Mouse (Mus musculus) forebrain, embryonic 11.5 days (tissue): ENCODE data around the gene Glb1. TPM values are rescaled to one million over a fixed set of nuclear protein-coding genes. Genes with fewer than 3 reads are reported as not detected.

ENCODE experiments used
- ATAC-seq: fragments of 200-750 bp; cut with Nextera tagmentation; replicated peaks from 2 replicates; pipeline ENCODE4 v1.8.0; 2017; ENCODE audit warnings: moderate TSS enrichment; ENCODE audit not compliant: low FRiP score
- DNase-seq: peaks from one replicate; pipeline ENCODE4 v3.0.0-alpha.2; 2017; ENCODE audit warnings: low spot score
- H3K27ac ChIP-seq: fragments of 300-500 bp; sonication (generic); 2 replicates; pipeline ENCODE4 v1.5.1; 2014; ENCODE audit warnings: low read depth, low read length
- H3K27me3 ChIP-seq: fragments of 300-500 bp; sonication (generic); 2 replicates; pipeline ENCODE4 v1.6.1; 2014; ENCODE audit warnings: mild to moderate bottlenecking, low read length, mixed read lengths; ENCODE audit not compliant: control insufficient read depth, insufficient read depth
- H3K36me3 ChIP-seq: fragments of 300-500 bp; sonication (generic); 2 replicates; pipeline ENCODE4 v1.6.1; 2014; ENCODE audit warnings: mild to moderate bottlenecking, low read length, moderate library complexity, mixed read lengths; ENCODE audit not compliant: control insufficient read depth, insufficient read depth
- H3K4me1 ChIP-seq: fragments of 300-500 bp; sonication (generic); replicated peaks from 2 replicates; pipeline ENCODE4 v1.6.1; 2014; ENCODE audit warnings: low read length, mixed read lengths; ENCODE audit not compliant: control insufficient read depth, insufficient read depth
- H3K4me2 ChIP-seq: fragments of 300-500 bp; sonication (generic); 2 replicates; pipeline ENCODE4 v1.6.1; 2014; ENCODE audit warnings: low read depth, mild to moderate bottlenecking, low read length, moderate library complexity, mixed read lengths; ENCODE audit not compliant: severe bottlenecking
- H3K4me3 ChIP-seq: fragments of 300-500 bp; sonication (generic); 2 replicates; pipeline ENCODE4 v1.5.1; 2014; ENCODE audit warnings: low read depth, low read length
- H3K9ac ChIP-seq: fragments of 300-500 bp; sonication (generic); 2 replicates; pipeline ENCODE4 v1.6.1; 2014; ENCODE audit warnings: low read length
- H3K9me3 ChIP-seq: fragments of 300-500 bp; sonication (generic); 2 replicates; pipeline ENCODE4 v1.6.1; 2016; ENCODE audit warnings: low read length, mixed read lengths; ENCODE audit not compliant: control insufficient read depth
- WGBS: fragments of 180-500 bp; shearing (Covaris S2); extraction: QIAGEN DNeasy Blood & Tissue Kit; methylation state at CpG from one replicate; pipeline ENCODE4 v1.1.7; 2014; 5-methylcytosine and 5-hydroxymethylcytosine counted together
- polyA plus RNA-seq: library from polyadenylated mRNA; unstranded; fragments of >200 nt; fragmentation: Nextera tagmentation; extraction: Ambion mirVana; gene quantifications from 2 replicates; pipeline ENCODE4 v1.2.1, GENCODE M21; 2014

The Glb1 gene
- polyA plus RNA-seq, 1 experiment from 2014 or later, result 21.6 TPM

DNA sequence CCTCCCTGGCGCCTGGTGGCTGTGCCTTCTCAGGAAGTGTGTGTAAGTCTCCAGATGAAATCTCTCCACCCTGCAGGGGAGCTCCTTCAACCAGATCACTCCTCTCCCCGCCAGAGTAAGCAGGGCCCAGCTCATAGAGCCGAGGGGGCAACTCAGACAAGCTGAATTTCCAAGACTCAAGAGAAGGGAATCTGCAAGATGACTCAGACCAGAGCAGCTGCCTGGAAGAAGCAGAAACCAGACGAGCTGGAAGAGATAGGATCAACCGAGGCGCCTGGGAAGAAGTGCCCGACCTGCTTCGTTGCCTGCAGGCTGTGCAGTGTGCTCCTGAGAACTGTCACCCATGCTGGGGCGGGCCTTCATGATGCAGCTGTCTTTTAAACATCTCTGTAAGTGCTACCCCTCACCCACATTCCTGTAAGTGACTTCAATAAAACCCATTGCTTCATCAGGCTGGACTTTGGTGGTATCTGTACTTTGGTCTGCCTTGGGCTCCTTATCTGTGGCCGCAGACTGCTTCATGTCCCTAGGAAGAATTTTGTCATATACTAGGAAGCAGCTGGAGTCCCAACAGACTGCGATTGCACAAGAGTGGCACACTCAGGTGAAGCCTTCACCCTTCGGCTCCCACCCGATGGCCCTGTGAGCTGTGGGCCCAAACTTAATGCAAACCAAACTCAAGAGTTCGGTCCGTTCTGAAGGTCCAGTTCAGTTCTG is 102.0 kb downstream of the Glb1 start:
- no peaks in the 10 kb centered on the region for H3K9me3 ChIP-seq
- DNase-seq (no peak), ATAC-seq (no peak)
- H3K27me3 ChIP-seq, result no peaks in the 10 kb centered on the region
- WGBS, result 71% methylated on average over 15 of the region's 15 CpGs
- no peak overlapping the region for H3K4me3 ChIP-seq
- no peak overlapping the region for H3K9ac ChIP-seq
- no peaks in the 10 kb centered on the region for H3K36me3 ChIP-seq
- no peaks in the 10 kb centered on the region for H3K4me1 ChIP-seq
- H3K4me2 ChIP-seq, result no peak overlapping the region
- H3K27ac ChIP-seq, result no peak overlapping the region

GRCm38 (mm10) chr9:114504816-114505215 is 103.9 kb downstream of the Glb1 start, which contains the start of gene Ccr4:
TSS of gene Ccr4 (minus strand) at chr9:114504916.
- Histone ChIP-seq H3K4me3 (no peak within 1 kb of the TSS), H3K36me3 (no peaks in the 10 kb centered on the region; the same call in 1 of the 2 replicates), H3K9ac (no peak within 1 kb of the TSS), H3K27ac (no peak within 1 kb of the TSS), H3K27me3 (no peaks in the 10 kb centered on the region), H3K4me2 (no peak within 1 kb of the TSS), H3K4me1 (no peaks in the 10 kb centered on the region), H3K9me3 (no peaks in the 10 kb centered on the region)
- ATAC-seq, result no peak
- 92% methylated on average over 9 of the region's 9 CpGs for WGBS
- DNase-seq, result no peak

- no peaks in the 10 kb centered on the region for H3K4me1 ChIP-seq
Observed at GRCm38 (mm10) chr9:114506564-114506963, 105.7 kb downstream of the Glb1 start.

GRCm38 (mm10) chr9:114507421-114507820 is 106.5 kb downstream of the Glb1 start:
- H3K4me3 ChIP-seq, result no peak overlapping the region
- WGBS, result 92% methylated on average over 9 of the region's 9 CpGs
- peaks cover 2% of the 10 kb centered on the region for H3K9me3 ChIP-seq
- no peak overlapping the region for H3K4me2 ChIP-seq
- DNase-seq, result no peak
- no peaks in the 10 kb centered on the region for H3K4me1 ChIP-seq
- no peaks in the 10 kb centered on the region for H3K27me3 ChIP-seq
- no peak overlapping the region for H3K9ac ChIP-seq
- no peak overlapping the region for H3K27ac ChIP-seq
- H3K36me3 ChIP-seq, result peaks cover 10% of the 10 kb centered on the region
- no peak for ATAC-seq

More at GRCm38 (mm10) chr9:114506564-114506963, 105.7 kb downstream of the Glb1 start:
- Histone ChIP-seq H3K36me3 (peaks cover 3% of the 10 kb centered on the region; the same call in 1 of the 2 replicates), H3K9ac (no peak overlapping the region), H3K27me3 (no peaks in the 10 kb centered on the region), H3K4me2 (no peak overlapping the region), H3K4me3 (no peak overlapping the region), H3K9me3 (no peaks in the 10 kb centered on the region; the same call in 1 of the 2 replicates), H3K27ac (no peak overlapping the region)
- WGBS, result 94% methylated on average over 4 of the region's 4 CpGs
- DNase-seq (no peak), ATAC-seq (no peak)

- no peak overlapping the region for H3K4me2 ChIP-seq
- H3K9me3 ChIP-seq, result peaks cover 20% of the 10 kb centered on the region
- DNase-seq (no peak), ATAC-seq (no peak)
- no peak overlapping the region for H3K4me3 ChIP-seq
- no peak overlapping the region for H3K27ac ChIP-seq
- peaks cover 27% of the 10 kb centered on the region for H3K36me3 ChIP-seq
- 98% methylated on average over 9 of the region's 9 CpGs for WGBS
- H3K27me3 ChIP-seq, result no peaks in the 10 kb centered on the region
- no peaks in the 10 kb centered on the region for H3K4me1 ChIP-seq
- H3K9ac ChIP-seq, result no peak overlapping the region
Observed at GRCm38 (mm10) chr9:114509785-114510184, 108.9 kb downstream of the Glb1 start.

DNA sequence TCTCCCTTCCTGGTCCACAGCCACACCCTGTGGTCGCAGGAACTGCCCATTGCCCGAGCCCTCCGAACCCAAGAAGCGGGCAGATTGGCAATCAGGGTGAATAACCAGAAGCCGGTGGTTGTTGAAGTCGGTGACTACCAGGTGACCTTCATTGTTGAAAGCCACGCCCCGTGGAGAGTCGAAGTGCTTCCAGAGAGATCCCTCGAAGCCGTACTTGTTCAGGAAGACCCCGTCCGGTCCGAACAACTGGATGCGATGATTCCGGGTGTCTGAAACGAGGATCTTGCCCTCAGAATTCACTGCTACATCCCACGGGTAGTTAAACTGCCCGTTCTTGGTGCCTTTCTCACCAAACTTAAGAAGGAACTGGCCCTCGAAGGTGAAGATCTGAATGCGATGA is 112.0 kb downstream of the Glb1 start:
- Histone ChIP-seq H3K4me3 (no peak overlapping the region), H3K27ac (no peak overlapping the region), H3K9ac (no peak overlapping the region), H3K9me3 (peaks cover 20% of the 10 kb centered on the region), H3K36me3 (peaks cover 27% of the 10 kb centered on the region), H3K4me1 (no peaks in the 10 kb centered on the region), H3K27me3 (no peaks in the 10 kb centered on the region), H3K4me2 (no peak overlapping the region)
- ATAC-seq, result no peak
- WGBS, result 98% methylated on average over 21 of the region's 21 CpGs
- DNase-seq, result no peak

GRCm38 (mm10) chr9:114515364-114515763 is 114.5 kb downstream of the Glb1 start, which contains the start of gene C130032M10Rik:
TSS of gene C130032M10Rik (plus strand) at chr9:114515697.
- H3K4me2 ChIP-seq, result no peak within 1 kb of the TSS
- H3K36me3 ChIP-seq, result peaks cover 25% of the 10 kb centered on the region
- H3K27me3 ChIP-seq, result no peaks in the 10 kb centered on the region
- ATAC-seq (no peak), DNase-seq (no peak)
- 93% methylated on average over 11 of the region's 11 CpGs for whole genome bisulfite sequencing
- H3K9me3 ChIP-seq, result peaks cover 20% of the 10 kb centered on the region
- H3K4me1 ChIP-seq, result no peaks in the 10 kb centered on the region
- no peak within 1 kb of the TSS for H3K27ac ChIP-seq
- H3K9ac ChIP-seq, result no peak within 1 kb of the TSS
- H3K4me3 ChIP-seq, result no peak within 1 kb of the TSS

DNA sequence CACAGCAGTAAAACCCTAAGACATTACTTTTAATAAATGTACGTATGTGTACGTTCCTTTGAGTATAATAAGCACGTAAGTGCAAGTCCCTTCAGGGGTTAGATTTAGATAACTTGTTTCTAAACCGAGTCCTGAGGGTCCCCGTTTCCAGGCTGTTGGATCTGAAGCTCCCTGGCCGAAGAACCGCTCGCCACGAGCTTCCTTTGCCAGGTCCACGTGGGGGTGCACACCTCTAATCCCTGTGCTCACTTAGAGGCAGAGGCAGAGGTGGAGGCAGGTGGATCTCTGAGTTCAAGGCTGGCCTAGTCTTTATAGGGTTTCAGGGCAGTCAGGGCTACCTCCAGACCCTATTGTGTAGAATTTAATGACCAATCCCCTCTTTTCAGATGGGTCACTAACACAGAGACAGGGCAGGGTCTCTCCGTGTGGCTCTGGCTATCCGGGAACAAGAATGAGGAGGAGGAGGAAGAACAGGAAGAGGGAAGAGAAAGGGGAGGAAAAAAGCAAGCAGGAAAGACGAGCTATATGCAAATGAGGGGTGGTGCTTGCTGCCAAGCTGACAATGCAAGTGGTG is 117.1 kb downstream of the Glb1 start:
- peaks cover 11% of the 10 kb centered on the region for H3K36me3 ChIP-seq
- no peak for ATAC-seq
- WGBS, result 80% methylated on average over 13 of the region's 13 CpGs

More for the DNA sequence above, 117.1 kb downstream of the Glb1 start:
- Histone ChIP-seq H3K27me3 (no peaks in the 10 kb centered on the region), H3K4me1 (no peaks in the 10 kb centered on the region), H3K4me3 (no peak overlapping the region), H3K9me3 (peaks cover 12% of the 10 kb centered on the region), H3K9ac (no peak overlapping the region), H3K4me2 (no peak overlapping the region), H3K27ac (no peak overlapping the region)
- DNase-seq, result no peak
